Mouse (Mus musculus) olfactory bulb, adult 2 months (tissue): Measurements from ENCODE around the gene Gxylt2. TPM values are rescaled to one million over a fixed set of nuclear protein-coding genes. Genes with fewer than 3 reads are reported as not detected.

Source experiments
- H3K27ac ChIP-seq: fragments of 200-500 bp; 2 replicates; pipeline ENCODE4 v1.5.1; 2012; ENCODE audit warnings: low read depth, low read length; ENCODE audit not compliant: insufficient read depth
- H3K4me1 ChIP-seq: fragments of 200-500 bp; 2 replicates; pipeline ENCODE4 v1.6.1; 2012; ENCODE audit warnings: low read length; ENCODE audit not compliant: control insufficient read depth, insufficient read depth
- H3K4me3 ChIP-seq: fragments of 200-500 bp; 2 replicates; pipeline ENCODE4 v1.5.1; 2012; ENCODE audit warnings: mild to moderate bottlenecking, low read depth, low read length, moderate library complexity; ENCODE audit not compliant: insufficient read depth
- CTCF ChIP-seq: fragments of 200-500 bp; IDR thresholded peaks from 2 replicates; pipeline ENCODE4 v1.5.1; 2012; ENCODE audit warnings: low read depth, mild to moderate bottlenecking, low read length, moderate library complexity; ENCODE audit not compliant: insufficient read depth
- POLR2A ChIP-seq: fragments of 200-500 bp; IDR thresholded peaks from 2 replicates; pipeline ENCODE4 v1.6.1; 2012; ENCODE audit warnings: mild to moderate bottlenecking, low read depth, low read length, moderate library complexity; ENCODE audit not compliant: insufficient read depth
- WGBS: fragments of 180-500 bp; shearing (Covaris S2); methylation state at CpG from one replicate; pipeline ENCODE4 v1.1.7; 2018; 5-methylcytosine and 5-hydroxymethylcytosine counted together
- polyA plus RNA-seq: library from polyadenylated mRNA; stranded (reverse); fragments of >200 nt; gene quantifications from 2 replicates; pipeline ENCODE4 v1.2.4, GENCODE M21; 2012; ENCODE audit warnings: low replicate concordance; ENCODE audit not compliant: missing spikeins, insufficient read depth, insufficient read length

Gxylt2 gene
- polyA plus RNA-seq, 1 experiment: not detected

DNA sequence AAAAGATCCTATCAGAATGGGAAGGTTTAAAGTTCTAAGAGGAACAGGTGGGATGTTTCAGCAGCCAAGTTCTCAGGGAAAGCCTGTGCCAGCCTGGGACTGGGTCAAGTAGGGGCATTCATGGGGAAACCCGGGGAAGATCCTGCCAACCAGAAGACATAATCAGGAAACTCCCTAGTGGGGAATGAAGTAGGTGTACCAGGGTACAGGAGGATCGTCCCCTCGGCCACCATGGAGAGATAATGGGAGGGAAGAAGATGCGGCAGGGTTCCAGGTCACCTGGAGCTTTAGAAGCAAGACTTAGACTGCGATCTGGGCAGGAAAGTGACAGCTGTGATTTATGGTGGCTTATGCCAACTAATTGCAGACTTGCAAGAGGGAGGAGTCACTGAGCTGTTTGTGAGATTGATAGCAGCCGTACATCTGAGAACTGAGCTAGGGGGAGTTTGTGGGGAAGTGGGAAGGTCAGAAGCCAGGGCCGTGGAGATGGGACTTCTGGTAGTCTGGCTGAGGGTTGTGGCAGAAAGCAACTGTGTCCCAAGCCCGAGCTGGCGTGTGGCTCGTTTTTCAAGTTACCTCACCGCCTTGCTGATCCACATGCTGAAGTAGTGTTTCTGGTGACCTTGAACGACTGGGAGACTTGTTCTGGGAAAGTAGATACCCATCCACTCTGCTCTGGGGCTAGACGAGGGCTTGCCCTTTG lies 98.0 kb downstream of the Gxylt2 start:
- whole genome bisulfite sequencing: 84% methylated on average over 13 of the region's 13 CpGs
- TF ChIP-seq CTCF (no peak), POLR2A (no peak)
- peaks cover 5% of the 10 kb centered on the region; the same call in 1 of the 2 replicates for H3K4me1 ChIP-seq
- H3K4me3 ChIP-seq: no peak overlapping the region
- no peak overlapping the region for H3K27ac ChIP-seq

GRCm38 (mm10) chr6:100803250-100803649 lies 98.7 kb downstream of the Gxylt2 start:
- H3K27ac ChIP-seq: no peak overlapping the region
- TF ChIP-seq POLR2A (no peak), CTCF (no peak)
- H3K4me3 ChIP-seq: no peak overlapping the region
- WGBS: 97% methylated on average over 3 of the region's 3 CpGs
- peaks cover 5% of the 10 kb centered on the region; the same call in 1 of the 2 replicates for H3K4me1 ChIP-seq

DNA sequence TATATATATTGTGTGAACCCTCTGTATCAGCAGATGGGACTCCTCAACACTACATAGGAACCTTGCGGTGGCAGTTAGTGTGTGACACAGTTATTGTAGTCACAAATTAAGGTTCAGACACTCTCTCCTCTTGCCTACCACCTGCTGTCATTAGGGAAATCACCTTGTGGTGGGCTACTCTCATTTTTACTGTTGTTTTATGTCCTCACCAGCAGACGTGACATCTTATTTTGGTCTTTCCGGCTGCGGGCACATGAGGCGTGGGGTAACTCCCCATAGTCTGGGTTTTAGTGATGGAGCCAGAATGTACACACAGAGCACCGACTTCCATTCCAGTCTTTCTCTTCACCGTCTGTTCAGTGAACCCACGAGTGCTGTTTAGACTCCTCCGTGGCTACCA lies 102.7 kb downstream of the Gxylt2 start:
- Histone ChIP-seq H3K4me1 (peaks cover 5% of the 10 kb centered on the region; the same call in 1 of the 2 replicates), H3K4me3 (no peak overlapping the region), H3K27ac (no peak overlapping the region)
- 90% methylated on average over 9 of the region's 9 CpGs for WGBS
- TF ChIP-seq CTCF: no peak
- no peak for TF ChIP-seq POLR2A

DNA sequence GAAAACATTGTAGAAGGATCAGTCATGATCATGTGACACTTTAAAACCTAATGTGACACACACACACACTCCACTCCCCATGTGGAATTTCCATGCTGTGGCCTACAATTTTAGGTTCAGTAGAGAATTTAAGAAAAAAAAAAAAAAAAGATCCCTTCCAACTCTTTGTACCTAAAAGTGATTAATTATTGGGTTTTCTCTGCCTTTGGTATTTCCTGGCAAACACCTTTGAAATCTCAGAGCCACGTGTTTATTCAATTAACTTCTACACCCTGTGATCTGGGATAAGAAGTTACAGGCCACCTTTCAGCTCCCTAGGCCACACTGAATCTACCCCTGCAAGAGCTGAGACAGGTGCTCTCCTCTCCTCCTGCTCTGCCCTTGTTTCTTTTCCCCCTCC lies 103.2 kb downstream of the Gxylt2 start:
- H3K4me1 ChIP-seq: peaks cover 2% of the 10 kb centered on the region; the same call in 1 of the 2 replicates
- TF ChIP-seq CTCF (no peak), POLR2A (no peak)
- H3K4me3 ChIP-seq: no peak overlapping the region
- 61% methylated on average over 1 of the region's 1 CpGs for WGBS
- H3K27ac ChIP-seq: no peak overlapping the region

DNA sequence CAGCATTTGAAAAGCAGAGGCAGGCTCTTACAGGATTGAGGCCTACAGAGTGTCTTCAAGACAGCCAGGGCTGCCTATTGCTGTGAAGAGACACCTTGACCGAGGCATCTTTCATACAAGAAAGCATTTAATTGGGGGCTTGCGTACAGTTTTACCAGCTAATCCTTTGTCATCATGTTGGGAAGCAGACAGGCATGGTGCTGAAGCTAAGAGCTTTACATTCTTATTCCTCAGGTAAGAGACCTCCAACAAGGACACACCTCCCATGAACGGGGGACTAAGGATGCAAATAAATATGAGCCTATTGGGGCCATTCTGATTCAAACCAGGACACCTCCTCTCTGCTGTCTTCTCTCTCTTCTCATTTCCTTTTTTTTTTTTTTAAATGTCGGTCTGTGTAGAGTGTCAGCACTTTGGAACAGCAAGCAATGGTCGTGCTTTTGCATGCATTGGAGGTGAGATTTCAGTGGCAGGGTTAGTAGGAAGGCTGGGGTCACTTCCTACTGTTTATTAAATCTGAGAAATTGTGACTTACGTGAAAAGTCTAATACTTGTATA lies 103.8 kb downstream of the Gxylt2 start:
- Histone ChIP-seq H3K4me1 (peaks cover 2% of the 10 kb centered on the region; the same call in 1 of the 2 replicates), H3K4me3 (no peak overlapping the region), H3K27ac (no peak overlapping the region)
- 95% methylated on average over 6 of the region's 6 CpGs for WGBS
- TF ChIP-seq POLR2A: no peak
- no peak for TF ChIP-seq CTCF

DNA sequence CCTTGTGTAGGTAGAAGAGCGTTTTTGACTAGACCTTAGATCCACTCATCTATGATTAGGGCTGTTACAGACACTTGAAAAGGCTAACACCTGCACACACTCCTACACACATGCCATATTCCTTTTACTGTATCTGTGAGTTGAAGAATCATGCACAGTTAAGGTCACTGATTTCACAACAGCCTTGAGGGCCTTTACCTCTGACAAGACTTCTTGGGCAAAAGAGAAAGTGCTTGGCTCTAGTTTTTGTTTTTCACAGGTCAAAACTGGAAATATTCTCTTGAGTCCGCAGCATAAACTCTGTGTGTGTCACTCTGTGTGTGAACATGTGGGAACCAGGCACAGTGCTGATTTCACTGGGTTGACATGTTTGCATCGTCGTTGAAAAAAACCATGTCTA lies 105.6 kb downstream of the Gxylt2 start:
- Histone ChIP-seq H3K4me1 (peaks cover 2% of the 10 kb centered on the region; the same call in 1 of the 2 replicates), H3K4me3 (no peak overlapping the region), H3K27ac (no peak overlapping the region)
- TF ChIP-seq CTCF (no peak), POLR2A (no peak)
- WGBS: 96% methylated on average over 4 of the region's 4 CpGs

GRCm38 (mm10) chr6:100811731-100812130 lies 107.2 kb downstream of the Gxylt2 start:
- TF ChIP-seq POLR2A: no peak
- TF ChIP-seq CTCF: no peak
- H3K27ac ChIP-seq: no peak overlapping the region
- H3K4me1 ChIP-seq: no peaks in the 10 kb centered on the region
- H3K4me3 ChIP-seq: no peak overlapping the region
- WGBS: 82% methylated on average over 3 of the region's 3 CpGs

DNA sequence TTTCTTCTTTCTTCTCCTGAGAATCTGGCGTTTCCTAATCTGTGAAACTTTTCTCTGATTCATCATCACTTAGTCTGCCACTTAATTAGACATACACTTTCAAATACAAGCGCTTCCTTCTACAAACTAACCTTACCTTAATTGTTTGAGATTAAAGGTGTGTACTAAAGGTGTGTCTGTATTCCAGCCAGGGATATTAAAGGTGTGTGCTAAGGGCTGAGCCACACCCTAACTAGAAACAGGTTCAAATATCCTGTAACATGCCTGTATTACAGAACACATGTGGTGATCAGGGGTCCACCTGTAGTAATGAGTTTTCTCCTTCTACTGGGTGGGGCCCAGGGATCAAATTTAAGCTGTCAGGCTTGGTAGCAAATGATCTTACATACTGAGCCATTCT lies 116.8 kb downstream of the Gxylt2 start:
- H3K4me1 ChIP-seq: 0 out of 2 replicates have a peak, but pooled peaks cover 2% of the 10 kb centered on the region
- no peak overlapping the region for H3K4me3 ChIP-seq
- no peak overlapping the region for H3K27ac ChIP-seq
- WGBS: 80% methylated on average over 2 of the region's 2 CpGs
- TF ChIP-seq CTCF (no peak), POLR2A (no peak)

DNA sequence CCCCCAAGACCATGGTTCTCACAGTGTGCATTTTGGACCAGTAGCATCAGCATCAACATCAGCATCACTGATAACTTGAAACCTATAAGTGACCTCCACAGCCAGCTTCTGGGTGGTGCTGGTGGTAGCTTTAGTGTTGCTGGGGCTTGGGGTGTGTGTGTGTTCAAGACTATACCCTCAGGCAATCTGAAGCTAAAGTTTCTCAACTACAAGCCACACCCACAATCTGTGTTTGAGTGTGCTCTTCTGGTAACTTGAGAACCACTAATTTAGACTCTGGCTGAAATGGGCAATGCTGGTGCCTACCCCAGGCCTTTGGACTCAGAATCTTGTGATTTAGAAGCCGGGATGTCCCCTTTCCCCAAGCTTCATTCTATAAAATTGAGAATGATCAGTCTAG lies 118.8 kb downstream of the Gxylt2 start:
- WGBS: 94% methylated on average over 1 of the region's 1 CpGs
- H3K4me3 ChIP-seq: no peak overlapping the region
- no peak overlapping the region for H3K27ac ChIP-seq
- no peak for TF ChIP-seq POLR2A
- TF ChIP-seq CTCF: no peak
- H3K4me1 ChIP-seq: peaks cover 4% of the 10 kb centered on the region
